Mouse (Mus musculus): Measurements from ENCODE around the gene Rassf3. TPM values are rescaled to one million over a fixed set of nuclear protein-coding genes. Genes with fewer than 3 reads are reported as not detected.

Gene Rassf3
- total and polyA plus RNA-seq, 2 experiments from 2014 or later: 3.0 to 5.8 TPM

DNA sequence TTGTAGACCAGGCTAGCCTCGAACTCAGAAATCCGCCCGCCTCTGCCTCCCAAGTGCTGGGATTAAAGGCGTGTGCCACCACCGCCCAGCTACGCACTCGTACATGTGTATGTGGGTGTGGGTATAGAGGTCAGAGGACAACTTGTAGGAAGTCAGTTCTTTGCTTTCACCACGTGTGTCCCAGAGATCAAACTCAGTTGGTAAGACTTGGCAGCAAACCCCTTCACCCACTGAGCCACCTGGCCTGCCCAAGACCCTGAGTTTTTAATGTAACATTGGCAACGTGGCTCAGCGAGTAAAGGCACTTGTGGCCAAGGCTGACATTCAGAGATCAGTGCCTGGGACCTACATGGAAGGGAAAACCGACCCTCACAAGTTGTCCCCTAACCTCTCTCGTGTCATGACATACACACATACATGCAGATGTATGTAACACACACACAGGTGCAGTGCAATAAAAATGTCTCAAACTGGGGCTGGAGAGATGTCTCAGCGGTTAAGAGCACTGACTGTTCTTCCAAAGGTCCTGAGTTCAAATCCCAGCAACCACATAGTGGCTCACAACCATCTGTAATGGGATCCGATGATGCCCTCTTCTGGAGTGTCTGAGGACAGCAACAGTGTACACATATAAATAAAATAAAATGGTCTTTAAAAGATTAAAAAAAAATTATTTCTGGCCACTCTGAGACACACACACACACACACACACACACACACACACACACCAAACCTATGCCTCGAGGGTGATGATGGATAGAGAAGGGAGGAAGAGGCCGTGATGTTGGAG, 31.8 kb upstream of the Rassf3 start:
- H3K4me3 ChIP-seq (ENCODE audit: low read depth, low read length): no peak overlapping the region
- no peak for ATAC-seq (ENCODE audit: low FRiP score)
- no peak overlapping the region for H3K4me2 ChIP-seq (ENCODE audit: low read depth, low read length, poor library complexity, severe bottlenecking)
- peak; percentile 43 for TF ChIP-seq CTCF (IDR thresholded peaks at IDR 0.05)
- H3K4me1 ChIP-seq (ENCODE audit: insufficient read depth, low read length): peaks cover 6% of the 10 kb centered on the region
- DNase-seq (ENCODE audit: low spot score): no peak
- no peak overlapping the region for H3K27ac ChIP-seq (ENCODE audit: low read depth, low read length)
- no peaks in the 10 kb centered on the region for H3K36me3 ChIP-seq (ENCODE audit: insufficient read depth, low read length)
- no peaks in the 10 kb centered on the region for H3K27me3 ChIP-seq (ENCODE audit: insufficient read depth, low read length)
- no peak overlapping the region for H3K9ac ChIP-seq (replicated peaks; ENCODE audit: low read length, poor library complexity, severe bottlenecking)
- 94% methylated on average over 16 of the region's 16 CpGs for WGBS
- H3K9me3 ChIP-seq (ENCODE audit: low read length): no peaks in the 10 kb centered on the region

DNA sequence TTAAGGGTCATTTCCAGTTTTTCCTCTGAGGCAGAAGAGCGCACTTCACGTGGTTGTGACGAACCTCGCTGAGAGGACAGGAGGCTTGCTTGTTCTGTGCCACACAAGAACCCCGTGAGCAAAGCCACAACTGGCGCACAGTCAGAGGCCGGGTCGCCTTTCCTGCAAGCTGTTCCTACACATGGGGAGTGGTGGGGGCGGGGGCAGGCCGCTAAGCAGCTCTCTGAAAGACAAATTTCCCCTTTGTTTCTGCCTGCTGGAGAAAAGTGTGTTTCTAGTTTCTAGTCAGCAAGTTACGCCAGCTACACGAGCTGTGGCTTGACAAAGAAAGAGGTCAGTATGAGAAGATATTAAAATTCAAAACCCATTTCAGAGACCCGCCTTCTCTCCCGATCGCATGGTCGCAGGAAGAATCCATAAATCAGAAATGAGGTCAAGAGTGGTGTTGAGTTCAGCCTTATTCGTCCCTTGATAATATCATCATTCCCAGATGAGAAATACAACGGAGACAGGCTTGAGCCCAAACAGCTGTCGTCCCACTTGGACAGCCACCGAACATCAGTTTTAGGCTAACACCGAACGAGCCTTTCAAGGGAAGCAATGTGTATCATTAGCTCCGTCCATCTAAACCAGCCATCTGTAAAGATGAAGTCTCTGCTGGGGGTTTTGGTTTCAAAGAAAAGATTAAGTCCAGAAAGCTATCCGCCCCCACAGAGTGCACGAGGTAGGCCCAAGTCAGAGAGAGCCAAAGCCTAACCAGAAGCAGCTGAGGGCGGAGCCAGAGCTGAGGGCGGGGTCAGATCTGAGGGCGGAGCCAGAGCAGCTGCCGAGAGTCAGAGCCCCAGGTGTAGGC, 30.8 kb upstream of the Rassf3 start:
- DNase-seq (ENCODE audit: low spot score) (peak; percentile 47), ATAC-seq (ENCODE audit: low FRiP score) (no peak)
- H3K4me2 ChIP-seq (ENCODE audit: low read depth, low read length, poor library complexity, severe bottlenecking): no peak overlapping the region
- no peak overlapping the region for H3K9ac ChIP-seq (replicated peaks; ENCODE audit: low read length, poor library complexity, severe bottlenecking)
- H3K27ac ChIP-seq (ENCODE audit: low read depth, low read length): no peak overlapping the region
- no peaks in the 10 kb centered on the region for H3K9me3 ChIP-seq (ENCODE audit: low read length)
- H3K36me3 ChIP-seq (ENCODE audit: insufficient read depth, low read length): no peaks in the 10 kb centered on the region
- H3K4me3 ChIP-seq (ENCODE audit: low read depth, low read length): no peak overlapping the region
- WGBS: 51% methylated on average over 29 of the region's 29 CpGs
- no peaks in the 10 kb centered on the region for H3K27me3 ChIP-seq (ENCODE audit: insufficient read depth, low read length)
- TF ChIP-seq CTCF (IDR thresholded peaks at IDR 0.05): no peak
- H3K4me1 ChIP-seq (ENCODE audit: insufficient read depth, low read length): peaks cover 6% of the 10 kb centered on the region

DNA sequence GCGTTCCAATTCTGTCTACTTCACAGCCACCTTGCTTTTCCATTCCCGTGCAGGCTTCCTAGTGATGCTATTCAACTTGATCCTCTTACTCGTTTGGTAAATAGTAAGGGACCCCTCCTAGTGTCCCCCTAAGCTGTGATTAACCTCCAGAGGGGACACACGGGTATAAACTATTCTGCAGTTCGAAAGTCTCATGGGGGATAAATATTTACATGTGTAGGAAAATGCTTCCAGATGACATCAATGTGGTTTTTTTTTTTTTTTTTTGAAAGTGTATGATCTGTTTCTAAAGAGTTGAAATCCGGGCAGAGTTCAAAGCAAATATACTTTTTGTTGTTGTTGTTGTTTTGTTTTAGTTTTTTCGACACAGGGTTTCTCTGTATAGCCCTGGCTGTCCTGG, 29.8 kb upstream of the Rassf3 start:
- no peaks in the 10 kb centered on the region for H3K9me3 ChIP-seq (ENCODE audit: low read length)
- DNase-seq (ENCODE audit: low spot score) (no peak), ATAC-seq (ENCODE audit: low FRiP score) (no peak)
- H3K4me3 ChIP-seq (ENCODE audit: low read depth, low read length): peak overlapping the region; percentile 33; the same call in 1 of the 2 replicates
- H3K4me1 ChIP-seq (ENCODE audit: insufficient read depth, low read length): peaks cover 6% of the 10 kb centered on the region
- H3K36me3 ChIP-seq (ENCODE audit: insufficient read depth, low read length): no peaks in the 10 kb centered on the region
- WGBS: 45% methylated on average over 7 of the region's 7 CpGs
- H3K27ac ChIP-seq (ENCODE audit: low read depth, low read length): peak overlapping the region; percentile 71
- 0 out of 2 replicates have a peak overlapping the region, but pooled peaks have one; percentile 44 for H3K9ac ChIP-seq (replicated peaks; ENCODE audit: low read length, poor library complexity, severe bottlenecking)
- no peak for TF ChIP-seq CTCF (IDR thresholded peaks at IDR 0.05)
- H3K27me3 ChIP-seq (ENCODE audit: insufficient read depth, low read length): no peaks in the 10 kb centered on the region
- H3K4me2 ChIP-seq (ENCODE audit: low read depth, low read length, poor library complexity, severe bottlenecking): peak overlapping the region; percentile 54

GRCm38 (mm10) chr10:121504973-121505911, 29.1 kb upstream of the Rassf3 start:
- ATAC-seq (ENCODE audit: low FRiP score) (peak; percentile 86), DNase-seq (ENCODE audit: low spot score) (peak; percentile 95)
- Histone ChIP-seq H3K36me3 (ENCODE audit: insufficient read depth, low read length) (no peaks in the 10 kb centered on the region), H3K9me3 (ENCODE audit: low read length) (no peaks in the 10 kb centered on the region), H3K4me1 (ENCODE audit: insufficient read depth, low read length) (peaks cover 6% of the 10 kb centered on the region), H3K27me3 (ENCODE audit: insufficient read depth, low read length) (no peaks in the 10 kb centered on the region), H3K9ac (replicated peaks; ENCODE audit: low read length, poor library complexity, severe bottlenecking) (peak overlapping the region; percentile 44), H3K4me2 (ENCODE audit: low read depth, low read length, poor library complexity, severe bottlenecking) (peak overlapping the region; percentile 54), H3K27ac (ENCODE audit: low read depth, low read length) (peak overlapping the region; percentile 71), H3K4me3 (ENCODE audit: low read depth, low read length) (peak overlapping the region; percentile 33)
- WGBS: 21% methylated on average over 35 of the region's 35 CpGs
- TF ChIP-seq CTCF (IDR thresholded peaks at IDR 0.05): no peak

GRCm38 (mm10) chr10:121501160-121501559, 25.0 kb upstream of the Rassf3 start:
- whole genome bisulfite sequencing: 69% methylated on average over 5 of the region's 5 CpGs
- no peak overlapping the region for H3K9ac ChIP-seq (replicated peaks; ENCODE audit: low read length, poor library complexity, severe bottlenecking)
- no peak for TF ChIP-seq CTCF (IDR thresholded peaks at IDR 0.05)
- no peak overlapping the region for H3K4me3 ChIP-seq (ENCODE audit: low read depth, low read length)
- H3K4me2 ChIP-seq (ENCODE audit: low read depth, low read length, poor library complexity, severe bottlenecking): no peak overlapping the region
- H3K36me3 ChIP-seq (ENCODE audit: insufficient read depth, low read length): no peaks in the 10 kb centered on the region
- no peak for ATAC-seq (ENCODE audit: low FRiP score)
- peak; percentile 76 for DNase-seq (ENCODE audit: low spot score)
- no peaks in the 10 kb centered on the region for H3K27me3 ChIP-seq (ENCODE audit: insufficient read depth, low read length)
- peaks cover 6% of the 10 kb centered on the region for H3K4me1 ChIP-seq (ENCODE audit: insufficient read depth, low read length)
- no peaks in the 10 kb centered on the region for H3K9me3 ChIP-seq (ENCODE audit: low read length)
- no peak overlapping the region for H3K27ac ChIP-seq (ENCODE audit: low read depth, low read length)

Data from midbrain, postnatal 0 days (tissue).